Mouse (Mus musculus): ENCODE results near the gene Arl10. TPM values are rescaled to one million over a fixed set of nuclear protein-coding genes. Genes with fewer than 3 reads are reported as not detected.

The Arl10 gene
- 9.4 and 10.5 TPM in 2 replicates for polyA plus RNA-seq (2015; fragmentation: Nextera tagmentation; extraction: Ambion mirVana)

DNA sequence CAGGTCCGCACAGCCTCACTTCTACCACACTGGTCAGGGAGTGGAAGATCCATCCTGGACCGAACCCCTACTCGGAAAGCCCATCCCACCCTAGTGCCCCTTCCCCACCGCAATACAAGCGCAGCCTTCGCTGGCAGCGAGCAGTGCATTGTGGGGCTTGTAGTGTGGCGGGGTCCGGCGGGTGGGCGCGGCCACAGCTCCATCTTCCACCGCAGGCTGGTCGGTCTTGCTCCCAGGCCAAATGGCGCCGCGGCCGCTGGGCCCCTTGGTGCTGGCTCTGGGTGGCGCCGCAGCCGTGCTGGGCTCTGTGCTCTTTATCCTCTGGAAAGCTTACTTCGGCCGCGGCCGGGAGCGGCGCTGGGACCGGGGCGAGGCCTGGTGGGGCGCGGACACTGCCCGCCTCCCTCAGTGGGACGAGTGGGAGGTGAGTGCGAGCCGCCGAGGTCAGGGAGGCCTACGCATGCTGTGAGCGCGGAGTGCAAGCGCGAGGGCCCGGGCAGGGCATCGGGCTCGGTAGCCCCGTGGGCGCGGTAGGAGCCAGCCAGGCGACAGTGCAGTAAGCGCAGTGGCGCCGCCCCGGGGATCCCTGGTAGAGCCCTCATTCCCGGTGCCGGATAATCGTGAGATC, at the start of gene Arl10:
Gene Arl10, plus strand, starts transcription at position 162 of the 628 bp plus-strand sequence.

DNA sequence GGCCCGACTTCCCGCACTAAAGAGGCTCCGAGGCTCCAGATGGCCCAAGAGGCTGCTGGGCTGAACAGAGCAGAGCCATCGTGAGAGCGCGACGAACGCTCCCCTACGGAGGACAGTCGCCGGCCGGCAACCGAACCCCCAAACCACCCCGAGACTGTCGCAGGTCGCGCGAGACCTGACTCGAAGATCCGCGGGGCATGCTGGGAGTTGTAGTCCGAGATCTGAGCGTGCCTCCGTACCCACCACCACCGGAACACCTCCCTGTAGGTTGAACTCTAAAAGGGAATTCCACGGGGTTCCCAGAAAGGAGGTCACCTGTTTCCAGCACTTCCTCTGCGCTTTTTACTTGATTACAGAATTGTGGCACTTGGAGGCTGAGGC, 9.6 kb upstream of the Arl10 start, which contains the start of gene 4833439L19Rik:
Gene 4833439L19Rik, minus strand, starts transcription at position 235 of the 381 bp plus-strand sequence.

DNA sequence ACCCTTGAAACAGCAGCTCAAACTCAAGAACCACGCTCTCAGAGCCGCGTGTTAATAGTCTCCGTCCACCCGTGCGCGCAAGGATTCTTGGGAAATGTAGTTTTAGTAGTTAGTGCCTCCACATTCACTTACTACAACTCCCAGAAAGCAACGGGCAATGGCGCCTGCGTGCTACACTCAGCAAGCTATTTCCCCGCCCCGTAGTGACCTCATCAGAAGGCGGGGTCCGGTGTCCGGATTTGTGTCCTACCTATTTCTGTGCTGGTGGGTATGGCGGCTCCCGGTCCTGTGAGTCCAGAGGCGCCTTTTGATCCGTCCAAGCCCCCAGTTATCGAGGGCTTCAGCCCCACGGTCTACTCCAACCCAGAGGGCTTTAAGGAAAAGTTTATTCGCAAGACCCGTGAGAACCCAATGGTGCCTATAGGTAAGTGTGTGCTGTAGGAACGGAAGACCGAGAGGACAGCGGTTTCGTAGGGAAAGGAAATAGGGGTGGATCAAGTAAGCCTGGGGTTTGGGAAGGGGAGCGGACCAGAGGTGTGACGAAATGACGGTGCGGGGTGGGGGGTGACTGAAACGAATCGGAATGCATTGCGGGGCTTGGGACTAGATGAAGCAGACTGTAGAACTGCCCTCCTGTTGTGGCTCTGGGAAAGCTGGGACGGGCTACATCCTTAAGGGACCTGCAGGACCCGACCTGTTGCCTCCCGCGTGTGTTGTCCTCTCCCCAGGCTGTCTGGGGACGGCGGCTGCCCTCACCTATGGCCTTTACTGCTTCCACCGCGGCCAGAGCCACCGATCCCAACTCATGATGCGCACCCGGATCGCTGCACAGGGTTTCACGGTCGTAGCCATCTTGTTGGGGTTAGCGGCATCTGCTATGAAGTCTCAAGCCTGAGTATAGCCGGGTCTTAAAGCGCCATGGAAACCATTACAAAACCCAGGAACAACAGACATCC, 15.5 kb downstream of the Arl10 start, which contains the start of the genes Nop16 and Higd2a:
Gene Nop16, minus strand, starts transcription at position 95 of the 956 bp plus-strand sequence.
Gene Higd2a, plus strand, starts transcription at position 212 of the 956 bp plus-strand sequence.

DNA sequence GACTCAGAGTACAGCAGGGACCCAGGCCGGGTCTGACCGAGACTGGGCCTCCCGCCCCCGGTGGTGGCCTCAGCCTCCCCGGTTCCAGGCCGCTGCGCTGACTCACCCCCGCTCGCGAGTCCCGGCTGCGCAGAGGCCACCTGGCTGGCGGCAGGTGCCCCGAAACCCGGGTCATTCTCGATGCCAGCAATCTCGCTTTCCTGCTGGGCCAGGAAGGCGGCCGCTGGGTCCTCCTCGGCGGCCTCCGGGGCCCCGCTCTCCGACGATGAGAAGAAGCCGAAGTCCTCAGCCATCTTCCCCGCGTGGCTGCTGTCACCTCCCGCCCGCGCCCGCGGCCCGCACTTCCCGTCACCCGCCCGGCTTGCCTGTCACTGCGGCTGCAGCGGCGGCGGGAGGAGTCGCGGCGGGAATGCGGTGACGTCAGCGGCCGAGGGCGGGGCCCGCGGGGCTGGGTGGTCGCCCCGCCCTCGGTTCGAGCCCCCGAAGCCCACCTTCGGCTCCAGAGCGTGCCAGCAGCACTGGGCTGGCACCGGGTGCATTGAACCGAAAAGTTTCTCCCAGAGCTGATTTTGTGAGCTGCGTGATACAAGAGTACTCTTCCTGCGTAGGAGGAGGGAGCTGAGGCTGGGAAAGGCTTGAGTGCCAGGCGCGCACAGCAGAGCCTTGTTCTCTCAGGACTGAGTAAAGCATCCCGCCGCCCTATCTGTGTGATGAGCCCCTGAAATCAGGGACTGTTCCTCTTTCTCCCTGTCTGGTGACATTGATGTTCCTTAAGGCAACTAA, 36.3 kb downstream of the Arl10 start, which contains the start of gene Cltb:
Gene Cltb, minus strand, starts transcription at position 373 of the 783 bp plus-strand sequence.

DNA sequence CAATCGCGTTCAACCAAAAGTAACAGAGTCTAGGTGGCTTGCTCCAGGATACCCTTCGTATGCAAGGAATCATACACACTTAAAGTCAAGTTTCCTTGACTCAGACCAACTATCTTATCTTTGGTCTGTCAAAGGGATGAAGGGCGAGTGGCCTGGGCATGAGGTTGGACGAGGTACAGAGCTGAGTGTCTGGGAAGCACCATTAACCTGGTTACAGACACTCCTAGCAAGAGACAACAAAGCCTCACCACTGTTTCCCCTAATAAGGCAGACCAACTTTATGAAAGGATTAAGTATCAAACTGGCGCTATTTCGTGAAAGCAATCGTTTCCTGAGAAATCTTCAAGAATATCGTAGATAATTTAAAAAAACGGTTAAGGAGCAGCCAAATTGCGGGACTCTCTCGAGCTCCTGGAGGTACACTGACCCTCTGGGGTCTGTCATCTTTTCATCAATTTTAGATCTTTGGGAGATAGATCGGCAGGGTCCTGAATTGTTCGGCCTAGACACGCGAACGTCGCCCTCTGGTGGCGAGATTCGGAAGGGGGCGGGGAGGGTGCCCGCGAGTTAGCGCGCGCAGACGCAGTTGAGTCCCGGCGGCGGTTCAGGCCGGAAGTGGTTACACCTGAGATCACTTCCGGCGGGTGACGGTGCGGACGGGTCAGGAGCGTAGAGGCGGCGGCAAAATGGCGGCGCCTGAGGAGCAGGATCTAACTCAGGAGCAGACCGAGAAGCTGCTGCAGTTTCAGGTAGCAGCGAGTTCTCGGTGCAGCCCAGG, 46.5 kb downstream of the Arl10 start, which contains the start of gene Faf2:
Gene Faf2, plus strand, starts transcription at position 630 of the 778 bp plus-strand sequence.

Small RNA genes lying within 50 kb of the gene (microRNA-seq; reads per million reads assigned to microRNA genes)
- 0 reads per million in 2 experiments for gene Gm24195

Other genes starting within 250 kb of the Arl10 start
- 1.8 and 1.9 TPM in 2 replicates for gene Cplx2, start 203.7 kb upstream of the Arl10 start, polyA plus RNA-seq (2015; fragmentation: Nextera tagmentation; extraction: Ambion mirVana)
- gene Thoc3, start 106.2 kb upstream of the Arl10 start, polyA plus RNA-seq (2015; fragmentation: Nextera tagmentation; extraction: Ambion mirVana), result 42.1 and 50.7 TPM in 2 replicates
- gene Simc1, start 71.2 kb upstream of the Arl10 start, polyA plus RNA-seq (2015; fragmentation: Nextera tagmentation; extraction: Ambion mirVana), result 3.4 and 3.6 TPM in 2 replicates
- gene 4833439L19Rik, start 9.6 kb upstream of the Arl10 start, polyA plus RNA-seq (2015; fragmentation: Nextera tagmentation; extraction: Ambion mirVana), result 116 and 118 TPM in 2 replicates
- 35.7 and 42.3 TPM in 2 replicates for gene Nop16, start 15.1 kb downstream of the Arl10 start, polyA plus RNA-seq (2015; fragmentation: Nextera tagmentation; extraction: Ambion mirVana)
- 234 and 246 TPM in 2 replicates for gene Higd2a, start 15.2 kb downstream of the Arl10 start, polyA plus RNA-seq (2015; fragmentation: Nextera tagmentation; extraction: Ambion mirVana)
- gene Cltb, start 36.3 kb downstream of the Arl10 start, polyA plus RNA-seq (2015; fragmentation: Nextera tagmentation; extraction: Ambion mirVana), result 51.2 and 64.8 TPM in 2 replicates
- 26.5 and 27.8 TPM in 2 replicates for gene Faf2, start 46.8 kb downstream of the Arl10 start, polyA plus RNA-seq (2015; fragmentation: Nextera tagmentation; extraction: Ambion mirVana)
- gene Rnf44, start 118.9 kb downstream of the Arl10 start, polyA plus RNA-seq (2015; fragmentation: Nextera tagmentation; extraction: Ambion mirVana), result 28.0 and 31.9 TPM in 2 replicates
- gene Cdhr2, start 126.4 kb downstream of the Arl10 start, polyA plus RNA-seq (2015; fragmentation: Nextera tagmentation; extraction: Ambion mirVana), result not detected in 2 replicates
- 0.10 and 0.15 TPM in 2 replicates for gene Gprin1, start 174.9 kb downstream of the Arl10 start, polyA plus RNA-seq (2015; fragmentation: Nextera tagmentation; extraction: Ambion mirVana)
- not detected in 2 replicates for gene Sncb, start 191.6 kb downstream of the Arl10 start, polyA plus RNA-seq (2015; fragmentation: Nextera tagmentation; extraction: Ambion mirVana)
- gene Eif4e1b, start 209.0 kb downstream of the Arl10 start, polyA plus RNA-seq (2015; fragmentation: Nextera tagmentation; extraction: Ambion mirVana), result not detected in 2 replicates
- 13.8 and 17.9 TPM in 2 replicates for gene Tspan17, start 214.4 kb downstream of the Arl10 start, polyA plus RNA-seq (2015; fragmentation: Nextera tagmentation; extraction: Ambion mirVana)

Data from skeletal muscle tissue, postnatal 0 days (tissue).